Mouse (Mus musculus): ENCODE data around the gene Cd63.

- TF ChIP-seq POLR2A (IDR thresholded peaks at IDR 0.05; ENCODE audit: extremely low read depth, insufficient read depth, low read length) (0 out of 2 replicates have a peak, but pooled peaks have one; percentile 7), CTCF (IDR thresholded peaks at IDR 0.05; ENCODE audit: extremely low read depth, insufficient read depth, low read length) (no peak)
Observed at GRCm38 (mm10) chr10:128919203-128919631, 18.4 kb downstream of the Cd63 start.

Data from cortical plate, adult 2 months (tissue).